Mouse (Mus musculus) cortical plate, adult 2 months (tissue): ENCODE results near the gene Lin9.

ENCODE experiments used
- CTCF ChIP-seq: fragments of 200-500 bp; IDR thresholded peaks from 2 replicates; pipeline ENCODE4 v1.5.1; 2011; ENCODE audit warnings: mild to moderate bottlenecking, control low read depth, low read length; ENCODE audit not compliant: insufficient read depth; ENCODE audit errors: extremely low read depth
- POLR2A ChIP-seq: fragments of 200-500 bp; IDR thresholded peaks from 2 replicates; pipeline ENCODE4 v1.6.1; 2011; ENCODE audit warnings: mild to moderate bottlenecking, low read length, control low read depth; ENCODE audit not compliant: insufficient read depth; ENCODE audit errors: extremely low read depth

DNA sequence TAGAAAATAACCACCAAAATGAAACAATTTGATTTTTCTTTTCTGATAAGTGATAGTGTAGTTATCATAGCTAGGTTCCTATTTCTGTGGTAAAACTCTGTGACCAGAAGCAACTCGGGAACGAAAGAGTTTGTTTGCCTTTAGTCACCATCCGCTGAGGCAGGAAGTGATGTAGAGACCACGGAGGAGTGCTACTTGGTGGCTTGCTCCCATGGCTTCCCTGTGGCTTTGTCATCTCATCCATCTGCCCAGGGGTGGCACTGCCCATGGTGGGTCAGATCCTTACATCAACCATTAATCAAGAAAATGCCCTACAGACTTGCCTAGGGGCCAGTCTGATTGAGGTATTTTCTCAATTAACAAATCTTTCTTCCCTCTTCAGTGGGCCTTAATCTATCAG is 18.6 kb upstream of the Lin9 start:
- TF ChIP-seq CTCF (no peak), POLR2A (no peak)
